Mouse (Mus musculus) embryonic facial prominence, embryonic 14.5 days (tissue): Measurements from ENCODE around the gene Sdhaf2. TPM values are rescaled to one million over a fixed set of nuclear protein-coding genes. Genes with fewer than 3 reads are reported as not detected.

Experiments used
- ATAC-seq: fragments of 200-750 bp; cut with Nextera tagmentation; 2 replicates; pipeline ENCODE4 v1.8.0; 2017; ENCODE audit warnings: low read depth, moderate number of reproducible peaks, moderate TSS enrichment
- DNase-seq: peaks from one replicate; pipeline ENCODE4 v3.0.0-alpha.2; 2015; ENCODE audit warnings: low spot score
- H3K27ac ChIP-seq: fragments of 300-500 bp; sonication (generic); replicated peaks from 2 replicates; pipeline ENCODE4 v1.5.1; 2014; ENCODE audit warnings: low read depth, mild to moderate bottlenecking, low read length, moderate library complexity
- H3K27me3 ChIP-seq: fragments of 300-500 bp; sonication (generic); replicated peaks from 2 replicates; pipeline ENCODE4 v1.6.1; 2014; ENCODE audit warnings: low read length; ENCODE audit not compliant: control insufficient read depth, insufficient read depth
- H3K36me3 ChIP-seq: fragments of 300-500 bp; sonication (generic); 2 replicates; pipeline ENCODE4 v1.6.1; 2014; ENCODE audit warnings: low read length, mixed read lengths; ENCODE audit not compliant: control insufficient read depth, insufficient read depth
- H3K4me1 ChIP-seq: fragments of 300-500 bp; sonication (generic); 2 replicates; pipeline ENCODE4 v1.6.1; 2014; ENCODE audit warnings: antibody characterized with exemption, low read length; ENCODE audit not compliant: control insufficient read depth, insufficient read depth
- H3K4me2 ChIP-seq: fragments of 300-500 bp; sonication (generic); 2 replicates; pipeline ENCODE4 v1.6.1; 2014; ENCODE audit warnings: low read depth, mild to moderate bottlenecking, low read length, moderate library complexity, mixed read lengths
- H3K4me3 ChIP-seq: fragments of 300-500 bp; sonication (generic); 2 replicates; pipeline ENCODE4 v1.5.1; 2014; ENCODE audit warnings: low read depth, mild to moderate bottlenecking, low read length
- H3K9ac ChIP-seq: fragments of 300-500 bp; sonication (generic); 2 replicates; pipeline ENCODE4 v1.6.1; 2014; ENCODE audit warnings: low read depth, mild to moderate bottlenecking, low read length, moderate library complexity, mixed read lengths
- H3K9me3 ChIP-seq: fragments of 300-500 bp; sonication (generic); 2 replicates; pipeline ENCODE4 v1.6.1; 2016; ENCODE audit warnings: low read length; ENCODE audit not compliant: control insufficient read depth
- WGBS: fragments of 180-500 bp; shearing (Covaris S2); extraction: QIAGEN DNeasy Blood & Tissue Kit; methylation state at CpG from one replicate; pipeline ENCODE4 v1.1.7; 2014; 5-methylcytosine and 5-hydroxymethylcytosine counted together
- polyA plus RNA-seq: library from polyadenylated mRNA; unstranded; fragments of >200 nt; fragmentation: Nextera tagmentation; extraction: Ambion mirVana; gene quantifications from 2 replicates; pipeline ENCODE4 v1.2.1, GENCODE M21; 2014

Gene Sdhaf2
- polyA plus RNA-seq, 1 experiment from 2014 or later, result 62.1 TPM

GRCm38 (mm10) chr19:10482703-10483102 lies 43.2 kb downstream of the Sdhaf2 start, which contains the start of gene Ppp1r32:
Gene Ppp1r32 (minus strand): TSS chr19:10482928.
- Histone ChIP-seq H3K4me2 (no peak within 1 kb of the TSS), H3K27ac (no peak within 1 kb of the TSS), H3K36me3 (no peaks in the 10 kb centered on the region), H3K9me3 (no peaks in the 10 kb centered on the region), H3K4me1 (peaks cover 4% of the 10 kb centered on the region; the same call in 1 of the 2 replicates), H3K27me3 (no peaks in the 10 kb centered on the region), H3K9ac (no peak within 1 kb of the TSS), H3K4me3 (no peak within 1 kb of the TSS)
- DNase-seq (peak; percentile 68), ATAC-seq (peak; percentile 76)
- 35% methylated on average over 6 of the region's 6 CpGs for WGBS

GRCm38 (mm10) chr19:10479541-10479940 lies 46.4 kb downstream of the Sdhaf2 start:
- Histone ChIP-seq H3K36me3 (no peaks in the 10 kb centered on the region), H3K4me1 (no peaks in the 10 kb centered on the region), H3K27me3 (no peaks in the 10 kb centered on the region), H3K4me3 (no peak overlapping the region), H3K9me3 (no peaks in the 10 kb centered on the region), H3K9ac (no peak overlapping the region), H3K27ac (no peak overlapping the region), H3K4me2 (no peak overlapping the region)
- 62% methylated on average over 4 of the region's 4 CpGs for WGBS
- ATAC-seq, result no peak
- DNase-seq, result no peak

GRCm38 (mm10) chr19:10473779-10474178 lies 52.2 kb downstream of the Sdhaf2 start:
- Histone ChIP-seq H3K4me1 (no peaks in the 10 kb centered on the region), H3K4me3 (no peak overlapping the region), H3K27me3 (no peaks in the 10 kb centered on the region), H3K36me3 (no peaks in the 10 kb centered on the region), H3K4me2 (no peak overlapping the region), H3K9ac (no peak overlapping the region), H3K27ac (no peak overlapping the region), H3K9me3 (no peaks in the 10 kb centered on the region)
- ATAC-seq (no peak), DNase-seq (no peak)
- WGBS, result 20% methylated on average over 6 of the region's 6 CpGs

GRCm38 (mm10) chr19:10472958-10473357 lies 53.0 kb downstream of the Sdhaf2 start:
- H3K4me3 ChIP-seq, result no peak overlapping the region
- DNase-seq, result no peak
- H3K27me3 ChIP-seq, result no peaks in the 10 kb centered on the region
- H3K9ac ChIP-seq, result no peak overlapping the region
- H3K9me3 ChIP-seq, result no peaks in the 10 kb centered on the region
- no peaks in the 10 kb centered on the region for H3K36me3 ChIP-seq
- H3K4me2 ChIP-seq, result no peak overlapping the region
- H3K27ac ChIP-seq, result no peak overlapping the region
- no peaks in the 10 kb centered on the region for H3K4me1 ChIP-seq
- 86% methylated on average over 3 of the region's 3 CpGs for WGBS
- ATAC-seq, result no peak

- 0 out of 2 replicates have a peak, but pooled peaks have one; percentile 53 for ATAC-seq
- peak; percentile 17 for DNase-seq
- Histone ChIP-seq H3K9ac (no peak overlapping the region), H3K27ac (no peak overlapping the region), H3K9me3 (no peaks in the 10 kb centered on the region), H3K4me3 (no peak overlapping the region), H3K4me2 (no peak overlapping the region), H3K36me3 (no peaks in the 10 kb centered on the region), H3K4me1 (no peaks in the 10 kb centered on the region), H3K27me3 (no peaks in the 10 kb centered on the region)
- 56% methylated on average over 8 of the region's 8 CpGs for WGBS
Measured at GRCm38 (mm10) chr19:10469171-10469658, 56.7 kb downstream of the Sdhaf2 start.

- ATAC-seq, result no peak
- H3K9me3 ChIP-seq, result no peaks in the 10 kb centered on the region
- H3K9ac ChIP-seq, result no peak overlapping the region
- peaks cover 21% of the 10 kb centered on the region for H3K27me3 ChIP-seq
- 0 out of 2 replicates have a peak, but pooled peaks cover 3% of the 10 kb centered on the region for H3K4me1 ChIP-seq
- H3K36me3 ChIP-seq, result no peaks in the 10 kb centered on the region
- H3K4me3 ChIP-seq, result no peak overlapping the region
- WGBS, result 20% methylated on average over 4 of the region's 4 CpGs
- H3K27ac ChIP-seq, result no peak overlapping the region
- DNase-seq, result no peak
- H3K4me2 ChIP-seq, result no peak overlapping the region
Measured at GRCm38 (mm10) chr19:10464427-10464826, 61.5 kb downstream of the Sdhaf2 start.

GRCm38 (mm10) chr19:10461584-10461983 lies 64.4 kb downstream of the Sdhaf2 start:
- Histone ChIP-seq H3K27me3 (peaks cover 48% of the 10 kb centered on the region), H3K4me2 (no peak overlapping the region), H3K36me3 (no peaks in the 10 kb centered on the region), H3K4me3 (no peak overlapping the region), H3K9ac (no peak overlapping the region), H3K4me1 (peaks cover 8% of the 10 kb centered on the region), H3K27ac (no peak overlapping the region), H3K9me3 (no peaks in the 10 kb centered on the region)
- ATAC-seq (no peak), DNase-seq (no peak)
- WGBS, result 37% methylated on average over 5 of the region's 7 CpGs

GRCm38 (mm10) chr19:10459907-10460306 lies 66.0 kb downstream of the Sdhaf2 start:
- DNase-seq (no peak), ATAC-seq (no peak)
- Histone ChIP-seq H3K4me3 (no peak overlapping the region), H3K36me3 (no peaks in the 10 kb centered on the region), H3K4me2 (no peak overlapping the region), H3K27me3 (peaks cover 65% of the 10 kb centered on the region), H3K9me3 (no peaks in the 10 kb centered on the region), H3K27ac (no peak overlapping the region), H3K9ac (no peak overlapping the region), H3K4me1 (peaks cover 8% of the 10 kb centered on the region)
- WGBS, result 39% methylated on average over 11 of the region's 11 CpGs

- DNase-seq (peak; percentile 72), ATAC-seq (no peak)
- peak overlapping the region; percentile 93 for H3K4me2 ChIP-seq
- H3K27me3 ChIP-seq, result peaks cover 70% of the 10 kb centered on the region
- H3K4me3 ChIP-seq, result peak overlapping the region; percentile 53
- 23% methylated on average over 8 of the region's 8 CpGs for WGBS
- H3K9ac ChIP-seq, result no peak overlapping the region
- no peaks in the 10 kb centered on the region for H3K36me3 ChIP-seq
- H3K27ac ChIP-seq, result no peak overlapping the region
- H3K9me3 ChIP-seq, result no peaks in the 10 kb centered on the region
- peaks cover 8% of the 10 kb centered on the region for H3K4me1 ChIP-seq
Measured at GRCm38 (mm10) chr19:10458096-10458495, 67.8 kb downstream of the Sdhaf2 start.
